Mouse (Mus musculus) gastrocnemius, postnatal 36 days (tissue): ENCODE results near the gene Myh7. TPM values are rescaled to one million over a fixed set of nuclear protein-coding genes. Genes with fewer than 3 reads are reported as not detected.
A peak's percentile ranks its signal among the peaks of the same experiment; 100 is the strongest.
"Not testable (repeated sequence)": the region's sequence is repeated elsewhere in the genome, so short reads cannot be mapped to it uniquely, and the experiment has no call there.

Source experiments
- DNase-seq, 2 experiments: peaks; one replicate each; pipeline ENCODE4 v3.0.0; 2022
- intact Hi-C: fragments of 180-260 bp; cut with DNase I; formaldehyde crosslinking; loops from one replicate; pipeline ENCODE4 v1.15.1; 2025
- total RNA-seq, 2 experiments: library from RNA; stranded (reverse); gene quantifications; 2 replicates each; pipeline ENCODE4 v1.2.3; 2021

Myh7 gene
- total RNA-seq, 2 experiments from 2014 or later, result 194 to 1,204 TPM

DNA sequence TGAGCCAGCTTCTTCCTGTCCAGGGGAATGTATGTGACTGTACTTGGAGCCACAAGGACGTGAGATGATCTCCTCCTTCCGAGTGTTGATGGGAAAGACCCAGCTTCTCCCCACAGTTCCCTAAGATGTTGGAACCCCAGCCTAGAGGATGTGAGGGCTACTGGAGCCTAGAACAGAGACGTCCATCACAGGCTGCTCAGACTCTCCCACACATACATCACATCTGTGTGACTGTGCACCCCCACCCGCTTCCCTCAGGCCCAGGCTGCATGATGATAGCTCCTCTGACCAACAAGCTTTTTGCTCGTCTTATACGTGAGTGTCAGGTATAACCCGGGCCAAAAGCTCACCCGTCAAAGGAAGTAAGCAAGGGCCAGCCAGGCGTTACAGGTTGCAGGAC lies 45.6 kb downstream of the Myh7 start:
- no peak for DNase-seq
- intact Hi-C loops, result no loop called here

DNA sequence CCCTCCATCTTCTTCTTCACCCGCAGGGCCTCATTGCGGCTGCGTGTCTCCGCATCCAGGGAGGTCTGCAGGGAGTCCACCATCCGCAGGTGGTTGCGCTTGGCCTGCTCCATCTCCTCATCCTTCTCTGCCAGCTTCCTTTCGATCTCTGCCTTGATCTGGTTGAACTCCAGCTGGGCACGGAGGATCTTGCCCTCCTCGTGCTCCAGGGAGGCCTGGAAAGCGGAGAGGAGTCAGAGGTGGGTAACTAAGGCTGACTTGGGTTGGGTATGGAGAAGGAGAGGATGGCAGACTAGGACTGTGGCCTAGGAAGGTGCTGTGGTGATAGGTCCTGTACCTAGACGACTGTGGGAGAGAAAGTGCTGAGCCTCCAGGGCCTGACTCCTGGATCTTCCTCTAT lies 47.4 kb downstream of the Myh7 start:
- DNase-seq, intact Hi-C loops: not testable (repeated sequence)

DNA sequence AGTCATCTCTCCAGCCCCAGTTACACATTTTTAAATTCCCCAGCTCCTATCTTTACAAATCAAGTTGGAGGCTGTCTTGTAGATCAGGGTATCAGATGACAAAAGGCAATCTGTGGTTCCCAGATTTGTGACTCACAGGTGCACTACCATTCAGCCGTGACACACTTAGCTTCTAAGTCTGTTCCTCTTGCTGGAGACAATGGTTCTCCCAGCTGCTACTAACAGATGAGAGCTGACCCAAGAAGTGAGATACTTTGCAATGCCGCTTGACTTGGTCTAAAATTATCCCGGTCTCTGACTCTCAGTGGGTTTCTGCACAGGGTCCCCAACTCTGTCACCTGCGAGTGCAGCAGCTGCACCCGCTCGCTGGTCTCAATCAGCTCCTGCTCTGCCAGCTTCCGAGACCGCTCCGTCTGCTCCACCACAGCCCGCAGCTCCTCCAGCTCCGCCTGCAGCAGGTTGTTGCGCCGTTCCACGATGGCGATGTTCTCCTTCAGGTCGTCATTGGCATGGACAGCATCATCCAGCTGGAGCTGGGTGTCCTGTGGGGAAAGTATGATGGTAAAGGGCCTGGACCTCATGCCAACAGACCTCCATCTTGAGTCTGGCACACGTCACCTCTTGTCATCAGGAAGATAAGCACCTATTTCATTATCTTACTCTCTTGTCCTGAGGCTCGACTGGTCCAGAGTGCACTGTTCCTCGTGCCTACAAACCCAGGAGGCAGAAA lies 48.3 kb downstream of the Myh7 start:
- intact Hi-C loops, result no loop called here
- no peak for DNase-seq

DNA sequence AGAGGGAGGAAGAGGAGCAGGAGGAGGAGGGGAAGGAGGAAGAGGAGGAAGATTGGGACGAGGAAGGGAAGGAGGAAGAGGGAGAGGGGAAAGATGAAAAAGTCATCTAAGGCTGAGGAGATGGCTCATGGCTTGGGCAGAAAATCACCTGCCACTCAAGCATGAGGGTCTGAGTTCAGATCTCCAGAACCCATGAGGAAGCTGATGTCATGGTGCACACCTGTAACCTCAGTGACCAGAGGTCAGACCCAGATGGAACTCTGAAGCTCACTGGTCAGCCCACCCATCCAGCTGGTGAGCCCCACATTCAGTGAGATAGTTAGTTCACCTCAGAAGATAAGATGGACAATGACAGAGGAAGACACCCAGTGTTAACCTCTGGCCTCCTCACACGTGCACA lies 49.5 kb downstream of the Myh7 start:
- intact Hi-C loops, result no loop called here

DNA sequence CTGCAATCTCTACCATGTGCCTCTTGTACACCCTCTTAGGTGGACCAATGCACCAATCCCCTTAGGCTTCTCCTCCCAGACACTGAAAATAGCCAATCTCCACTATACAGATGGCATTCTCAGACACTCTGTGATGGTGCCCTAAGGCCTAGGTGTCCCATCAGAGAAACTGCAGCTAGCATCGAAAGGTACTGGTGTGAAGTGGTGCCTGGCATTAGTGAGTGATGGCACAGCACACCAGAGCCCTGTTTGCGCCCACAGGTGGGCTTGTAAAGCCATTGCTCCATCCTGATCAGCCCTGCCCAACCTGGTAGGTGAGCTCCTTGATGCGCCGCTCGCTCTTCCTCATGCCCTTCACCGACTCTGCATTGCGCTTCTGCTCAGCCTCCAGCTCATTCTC lies 50.5 kb downstream of the Myh7 start:
- no peak for DNase-seq
- intact Hi-C loops, result no loop called here

More for the DNA sequence above, 49.5 kb downstream of the Myh7 start:
- DNase-seq, result no peak

DNA sequence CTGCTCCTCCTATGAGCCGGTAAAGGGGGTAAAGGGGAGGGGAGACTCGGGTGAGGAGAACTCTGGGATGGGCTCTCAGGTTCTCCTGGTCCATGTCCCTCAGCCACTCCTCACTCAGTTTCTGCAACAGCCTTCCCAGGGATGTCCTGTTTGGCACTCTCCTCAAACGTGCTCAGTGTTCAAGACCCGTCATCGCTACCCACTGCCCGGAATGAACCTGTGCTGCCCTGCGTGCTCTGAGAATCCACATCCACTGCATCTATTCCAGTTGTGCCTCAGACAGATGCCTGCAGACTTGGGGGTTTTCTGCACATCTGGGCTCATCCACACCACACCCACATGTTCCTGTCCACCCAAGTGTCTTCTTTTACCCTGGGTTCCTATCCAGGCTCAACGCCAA lies 51.9 kb downstream of the Myh7 start:
- intact Hi-C loops, result no loop called here
- DNase-seq, result no peak

DNA sequence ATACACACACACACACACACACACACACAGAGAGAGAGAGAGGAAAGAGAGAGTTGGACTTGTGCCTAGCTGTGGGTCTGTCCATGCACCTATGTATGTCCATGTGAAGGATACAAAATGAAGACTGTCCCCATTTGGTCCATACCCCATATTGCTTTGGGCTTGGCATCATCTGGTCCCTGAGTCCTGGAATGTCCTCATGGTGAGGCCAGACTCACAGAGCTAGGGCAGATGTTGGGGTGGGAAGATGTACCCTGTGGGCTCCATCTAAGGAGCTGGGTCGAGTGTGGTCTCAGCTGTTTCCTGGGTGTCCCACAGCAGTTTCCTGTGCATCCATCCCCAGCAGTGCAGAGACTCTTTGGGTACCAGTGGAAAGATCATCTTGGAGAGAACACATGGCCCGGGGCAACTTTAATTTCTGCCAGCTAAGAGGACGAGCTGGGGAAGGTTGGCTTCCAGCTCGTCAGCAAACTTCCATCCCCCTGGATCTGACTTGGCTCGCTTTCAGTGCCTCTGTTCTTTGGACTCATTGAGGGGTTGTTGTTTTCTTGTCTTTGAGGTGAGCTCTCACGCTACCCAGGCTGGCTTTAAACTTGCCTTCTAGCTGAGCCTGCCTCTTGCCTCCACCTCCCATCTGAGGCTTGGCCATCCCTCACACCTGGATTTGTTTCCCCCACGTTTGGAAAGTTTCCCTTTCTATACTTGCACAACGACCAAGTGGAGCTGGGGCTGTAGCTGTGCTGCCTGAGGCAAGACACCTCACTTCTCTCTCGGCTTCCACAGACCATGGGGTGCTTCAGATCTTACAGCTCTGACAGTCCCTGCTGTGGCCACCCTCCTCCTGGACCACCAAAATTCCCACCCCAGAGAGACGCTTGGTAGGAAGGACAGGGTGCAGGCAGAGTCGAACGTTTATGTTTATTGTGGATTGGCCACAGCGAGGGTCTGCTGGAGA lies 53.1 kb downstream of the Myh7 start:
- no peak for DNase-seq
- intact Hi-C loops, result no loop called here

DNA sequence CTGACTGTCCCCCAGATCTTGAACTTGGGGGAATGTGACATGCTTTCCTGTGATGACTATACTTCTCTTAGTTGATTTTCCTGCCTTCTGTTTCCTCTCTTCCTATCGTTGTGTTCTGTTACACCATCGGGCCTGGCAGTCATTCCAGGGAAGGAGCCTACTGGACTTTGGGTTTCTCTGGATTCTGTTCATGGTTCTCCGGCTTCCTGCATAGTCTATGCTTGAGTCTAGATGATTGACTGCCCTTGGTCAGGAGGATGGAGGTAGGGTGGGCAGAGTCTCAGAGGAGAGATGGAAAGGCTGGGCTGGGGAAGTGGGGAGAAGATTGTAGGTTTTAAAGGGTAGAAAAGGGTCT lies 54.3 kb downstream of the Myh7 start:
- intact Hi-C loops, result no loop called here
- DNase-seq, result no peak

DNA sequence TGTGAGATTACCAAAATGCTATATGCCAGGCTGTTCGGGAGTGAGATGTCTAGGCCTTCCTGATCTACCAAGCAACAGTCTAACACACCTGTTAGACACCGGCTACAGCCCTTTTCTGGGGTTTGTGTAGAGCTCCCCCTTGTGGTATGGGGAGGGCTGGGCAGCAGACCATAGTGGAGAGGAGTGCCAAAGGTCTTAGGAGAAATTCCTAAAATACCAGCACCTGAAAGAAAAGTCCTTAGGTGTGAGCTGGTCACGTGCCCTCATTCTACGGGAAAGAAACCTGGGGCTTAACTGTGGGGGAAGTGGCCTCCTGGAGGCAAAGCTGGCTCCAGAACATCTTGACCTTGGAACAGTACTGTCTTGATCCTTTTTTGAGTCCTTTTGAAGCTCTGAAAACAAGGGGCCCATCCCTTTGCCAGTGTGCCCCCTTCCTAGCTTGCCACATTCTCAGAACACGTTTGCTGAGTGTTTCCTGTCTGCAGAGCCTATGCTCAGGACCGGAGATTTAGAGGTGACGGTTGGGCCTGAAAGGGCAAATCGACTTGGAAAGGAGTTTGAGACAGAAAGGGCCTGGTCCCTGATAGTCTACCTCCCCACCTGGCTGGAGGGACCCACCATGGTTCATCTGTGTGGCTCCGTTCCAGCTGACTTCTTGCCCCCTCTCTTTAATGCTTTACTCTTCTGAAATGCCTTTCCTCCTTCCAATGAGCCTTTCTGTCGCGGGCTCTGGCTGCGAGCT lies 54.8 kb downstream of the Myh7 start:
- intact Hi-C loops, result loop anchor here (1.0 to 2.0 kb wide), 2 partner anchors 39 to 97 kb away; no protein-coding TSS in a partner anchor
- DNase-seq, result peak; percentile 45 to 63

DNA sequence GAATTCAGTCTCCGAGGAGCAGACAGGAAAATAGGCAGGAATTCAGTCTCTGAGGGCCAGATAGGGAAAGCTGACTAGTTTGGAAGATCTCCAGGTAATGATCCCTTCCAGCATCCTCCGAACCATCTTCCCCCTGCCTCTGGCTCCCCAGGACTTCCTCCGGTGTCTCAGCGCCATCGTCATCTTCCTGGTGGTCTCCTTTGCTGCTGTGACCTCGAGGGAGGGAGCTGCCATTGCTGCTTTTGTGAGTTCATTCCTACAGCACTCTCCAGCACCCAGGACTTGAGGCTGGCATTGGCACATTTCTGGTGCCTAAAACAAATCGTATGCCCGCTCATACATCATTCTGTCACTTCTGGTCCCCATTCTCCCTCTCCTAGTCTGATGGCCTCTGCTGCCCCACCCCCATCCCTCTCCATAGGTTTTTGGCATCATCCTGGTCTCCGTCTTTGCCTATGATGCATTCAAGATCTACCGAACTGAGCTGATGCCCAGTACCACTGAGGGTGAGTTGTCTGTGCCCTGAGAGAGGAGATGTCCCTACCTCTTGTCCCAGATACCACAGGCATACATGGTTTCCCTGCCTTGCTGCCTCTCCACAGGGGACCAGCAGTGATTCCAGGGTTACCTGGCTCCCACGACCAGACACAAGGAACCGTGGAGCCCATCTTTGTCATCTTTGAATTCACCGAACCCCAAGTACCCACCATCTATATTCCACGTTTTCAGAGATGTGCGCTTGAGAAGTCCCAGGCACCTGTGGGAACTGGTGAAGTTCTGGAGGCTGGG lies 55.8 kb downstream of the Myh7 start:
- no peak for DNase-seq

DNA sequence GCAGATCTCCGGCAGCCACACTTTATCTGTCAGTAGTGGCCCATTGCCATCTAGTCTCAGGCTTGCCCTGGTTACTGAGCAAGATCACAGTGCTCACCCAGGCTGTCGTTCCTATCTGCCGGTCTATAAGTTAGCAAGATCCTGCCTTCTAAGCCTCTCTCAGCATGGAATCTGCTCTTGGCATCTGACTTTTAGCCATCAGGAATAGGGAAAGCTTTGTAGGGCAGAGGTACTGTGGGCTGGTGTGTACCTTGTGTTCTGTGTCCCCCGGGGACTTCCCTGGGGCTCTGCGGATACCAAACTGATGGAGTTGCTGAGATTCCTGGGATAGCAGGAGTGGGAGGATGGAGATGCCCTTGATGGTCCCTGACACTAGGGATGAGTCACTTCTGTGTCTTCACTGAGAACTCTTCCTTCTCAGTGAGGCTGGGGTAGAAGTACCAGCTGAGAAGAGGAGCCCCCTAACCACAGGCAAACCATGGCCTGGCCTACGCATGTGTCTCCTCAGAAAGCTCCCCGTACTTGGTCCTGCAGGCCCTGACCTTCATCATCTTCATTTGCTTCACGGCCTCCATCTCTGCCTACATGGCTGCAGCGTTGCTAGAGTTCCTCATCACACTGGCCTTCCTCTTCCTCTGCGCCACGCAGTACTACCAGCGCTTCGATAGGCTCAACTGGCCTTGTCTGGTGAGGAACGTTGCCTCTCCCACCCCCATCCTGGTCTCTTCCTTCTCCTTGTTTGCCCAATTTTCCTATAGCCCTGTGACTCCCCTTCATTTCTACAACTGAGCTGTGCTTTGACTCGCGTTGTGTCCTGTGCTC lies 56.9 kb downstream of the Myh7 start:
- intact Hi-C loops, result loop anchor here (2.0 kb wide), 1 partner anchor 95 kb away; no protein-coding TSS in a partner anchor
- DNase-seq, result no peak

More for the DNA sequence above, 55.8 kb downstream of the Myh7 start:
- intact Hi-C loops, result loop anchor here (1.0 to 2.0 kb wide), 2 partner anchors 38 to 96 kb away; no protein-coding TSS in a partner anchor

DNA sequence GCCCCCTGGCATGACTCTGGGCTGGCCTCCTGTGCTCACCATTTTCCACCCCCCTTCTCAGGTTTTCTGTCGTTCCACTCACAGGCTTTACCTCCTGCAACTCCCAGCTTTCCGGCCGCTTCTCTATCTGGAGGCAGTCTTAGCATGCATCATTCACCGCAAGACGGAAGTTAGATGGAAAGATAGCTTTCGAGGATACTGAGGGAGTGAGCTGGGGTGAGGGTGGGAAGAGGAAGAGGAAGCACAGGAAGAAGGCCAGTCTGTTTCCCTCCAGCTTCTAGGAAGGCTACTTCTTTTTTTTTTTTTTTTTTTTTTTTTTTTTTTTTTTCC lies 57.6 kb downstream of the Myh7 start:
- DNase-seq, result no peak
- intact Hi-C loops, result no loop called here

DNA sequence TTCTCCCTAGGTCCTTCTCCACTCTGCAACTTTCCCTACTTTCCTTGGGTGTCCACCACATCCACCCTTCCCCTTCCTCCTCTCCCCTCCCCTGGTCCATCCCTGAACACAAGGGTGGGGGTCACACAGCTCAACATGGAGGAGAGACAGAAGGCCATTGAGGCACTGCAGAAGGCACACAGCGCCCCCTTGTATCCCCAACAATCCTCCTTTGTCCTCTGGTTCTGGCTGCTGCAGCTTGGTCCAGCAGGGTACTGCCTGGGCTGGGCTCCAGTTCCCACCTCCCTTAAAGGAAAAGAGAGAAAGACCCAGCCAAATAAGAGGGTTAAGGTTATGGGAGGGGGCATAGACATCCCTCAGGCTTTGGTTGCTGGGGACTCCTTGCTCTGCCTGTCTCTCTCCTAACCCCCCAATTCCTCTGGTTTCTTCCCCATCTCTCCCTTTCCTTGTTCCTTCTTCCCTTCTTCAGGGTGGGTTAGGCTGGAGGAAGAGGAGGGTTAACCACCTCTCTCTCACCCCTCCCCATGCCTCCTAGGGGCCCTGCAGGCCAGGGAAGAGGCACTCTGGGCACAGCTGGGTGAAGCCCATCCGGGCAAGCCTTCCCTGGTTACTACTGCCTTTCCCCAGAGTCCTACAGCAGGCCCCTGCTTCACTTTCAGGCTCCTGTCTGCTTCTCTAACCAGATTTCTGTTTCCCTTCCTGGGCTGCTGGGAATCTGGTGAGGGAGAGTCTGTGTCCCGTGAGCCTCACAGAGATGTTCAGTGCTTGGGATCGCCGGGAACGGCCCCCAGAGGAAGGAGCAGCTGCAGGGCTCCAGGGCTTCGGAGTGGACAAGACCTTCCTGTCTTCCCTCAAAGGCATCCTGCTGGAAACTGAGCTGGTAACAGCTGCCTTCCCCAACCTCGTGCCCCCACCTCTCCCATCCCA lies 58.3 kb downstream of the Myh7 start, which contains the start of gene Cmtm5:
Cmtm5 (plus strand) TSS at position 358 of the 927 bp plus-strand sequence.
- intact Hi-C loops, result no loop called here
- DNase-seq, result no peak

DNA sequence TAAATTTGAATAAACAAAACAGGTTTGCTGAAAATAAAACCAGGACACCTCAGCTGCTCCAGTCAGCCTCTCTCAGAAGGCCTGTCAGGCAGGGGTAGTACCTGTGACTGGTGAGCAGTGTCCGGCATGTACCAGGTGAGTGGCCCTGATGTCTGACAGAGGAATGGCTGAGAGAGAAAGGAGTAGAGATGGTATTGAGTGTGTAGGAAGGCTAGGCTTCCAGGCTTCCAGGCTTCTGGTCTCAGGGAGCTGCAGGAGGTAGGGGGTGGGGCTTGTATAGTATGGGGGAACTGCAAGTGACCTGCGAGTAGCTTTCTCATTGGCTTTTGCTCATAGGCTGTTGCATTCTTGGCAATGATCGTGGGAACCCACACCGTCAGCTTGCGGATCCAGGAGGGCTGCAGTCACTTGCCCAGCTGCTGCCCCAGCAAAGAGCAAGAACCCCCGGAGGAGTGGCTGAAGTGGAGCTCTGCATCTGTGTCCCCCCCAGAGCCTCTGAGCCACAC lies 61.7 kb downstream of the Myh7 start, which contains the start of gene Il25:
Il25 (plus strand) TSS at position 51 of the 506 bp plus-strand sequence.
- DNase-seq, result no peak
- intact Hi-C loops, result no loop called here

DNA sequence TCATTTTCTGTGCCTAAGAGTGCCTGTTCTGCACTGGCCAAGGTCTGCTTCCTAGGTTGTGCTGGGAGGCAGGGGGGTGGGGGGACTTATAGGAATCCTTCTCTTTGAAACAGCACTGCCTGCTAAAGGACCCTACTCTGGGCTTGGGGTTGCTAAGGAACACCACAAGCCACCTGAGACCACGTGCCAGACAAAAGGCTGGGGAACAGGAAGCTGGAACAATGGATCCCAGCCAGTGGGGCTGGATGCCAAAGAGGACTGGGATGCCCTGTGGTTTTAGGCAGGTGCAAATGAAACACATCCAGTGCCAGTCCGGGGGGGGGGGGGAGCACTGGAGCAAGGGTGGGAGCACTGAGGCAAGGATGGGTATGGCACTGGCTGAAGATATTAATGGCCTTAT lies 64.0 kb downstream of the Myh7 start:
- intact Hi-C loops, result no loop called here
- DNase-seq, result no peak

DNA sequence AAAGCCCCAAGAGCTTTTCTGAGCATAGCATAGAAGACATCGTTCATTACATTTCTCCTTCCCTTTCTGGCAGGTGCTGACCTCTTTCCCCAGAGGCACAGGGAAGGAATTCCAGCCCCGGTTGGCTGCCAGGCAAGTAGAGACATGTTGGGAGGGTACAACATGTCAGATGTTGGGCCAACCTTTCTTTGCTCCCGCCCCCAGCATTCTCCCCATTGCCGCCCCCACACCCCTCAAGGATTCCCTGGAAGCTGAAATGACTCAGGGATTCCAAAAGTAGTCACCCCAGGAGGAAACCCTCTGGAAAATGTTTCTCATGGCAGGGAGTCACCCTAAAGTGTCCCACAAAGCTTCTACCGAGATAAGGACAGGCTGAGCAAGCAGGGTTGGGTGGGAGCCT lies 64.6 kb downstream of the Myh7 start:
- no peak for DNase-seq
- intact Hi-C loops, result no loop called here

DNA sequence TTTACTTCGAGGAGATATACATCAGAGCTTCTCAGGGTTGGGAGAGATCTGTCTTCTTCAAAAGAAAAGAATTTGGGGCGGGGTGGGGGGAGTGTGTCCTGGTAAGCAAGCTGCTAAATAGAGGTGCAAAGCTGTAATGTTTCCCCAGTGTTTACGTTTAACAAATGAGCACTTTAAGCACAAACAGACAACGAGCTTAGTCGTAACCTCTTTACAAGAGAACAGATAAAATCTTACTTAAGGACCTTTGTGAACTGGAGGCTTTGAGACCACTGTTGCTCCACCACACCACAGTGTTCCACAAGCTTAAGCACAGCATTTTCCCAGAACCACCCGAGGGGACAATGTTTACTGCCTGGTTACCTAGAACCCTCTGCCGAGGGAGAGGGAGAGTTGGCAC lies 67.1 kb downstream of the Myh7 start:
- intact Hi-C loops, result no loop called here
- DNase-seq, result no peak
